Mouse (Mus musculus): ENCODE measurements at regions not wholly inside any gene's neighbourhood (a gene's known extent, or its start where the extent isn't known, plus 50 kb on each side); places are given as distances from the start of the nearest gene placed in this dataset.

DNA sequence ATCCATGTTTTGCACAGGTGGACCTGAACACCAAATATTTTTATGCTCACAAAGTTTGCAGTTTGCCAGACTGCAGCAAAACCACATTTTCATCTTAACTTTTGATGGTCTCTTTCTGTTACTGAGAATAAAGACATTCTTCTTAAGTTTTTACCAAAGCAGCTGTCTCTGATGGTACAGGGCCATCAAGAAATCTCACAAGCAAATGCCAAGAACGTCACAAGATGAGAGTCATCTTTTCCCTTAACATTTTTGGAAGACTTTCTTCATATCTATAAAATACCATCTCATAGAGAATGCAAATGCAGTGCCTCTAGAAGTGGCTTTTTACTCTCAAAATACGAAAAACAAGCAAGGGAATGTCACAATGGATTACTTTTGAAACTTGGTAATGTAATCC, 444.8 kb upstream of the Celf2 start:
- Histone ChIP-seq H3K4me1 (ENCODE audit: insufficient read depth, low read depth, low read length) (no peaks in the 10 kb centered on the region), H3K9ac (replicated peaks; ENCODE audit: low read depth) (no peak overlapping the region), H3K4me2 (replicated peaks; ENCODE audit: low read depth, low read length) (no peak overlapping the region), H3K4me3 (ENCODE audit: low read depth, low read length) (no peak overlapping the region), H3K27ac (ENCODE audit: low read length) (no peak overlapping the region), H3K27me3 (replicated peaks; ENCODE audit: insufficient read depth, low read length) (no peaks in the 10 kb centered on the region), H3K36me3 (ENCODE audit: insufficient read depth, low read length) (no peaks in the 10 kb centered on the region), H3K9me3 (ENCODE audit: low read length) (no peaks in the 10 kb centered on the region)
- ATAC-seq (no peak), DNase-seq (ENCODE audit: low spot score) (no peak)
- TF ChIP-seq EP300 (IDR thresholded peaks at IDR 0.05): no peak
- 53% methylated on average over 2 of the region's 2 CpGs for WGBS

DNA sequence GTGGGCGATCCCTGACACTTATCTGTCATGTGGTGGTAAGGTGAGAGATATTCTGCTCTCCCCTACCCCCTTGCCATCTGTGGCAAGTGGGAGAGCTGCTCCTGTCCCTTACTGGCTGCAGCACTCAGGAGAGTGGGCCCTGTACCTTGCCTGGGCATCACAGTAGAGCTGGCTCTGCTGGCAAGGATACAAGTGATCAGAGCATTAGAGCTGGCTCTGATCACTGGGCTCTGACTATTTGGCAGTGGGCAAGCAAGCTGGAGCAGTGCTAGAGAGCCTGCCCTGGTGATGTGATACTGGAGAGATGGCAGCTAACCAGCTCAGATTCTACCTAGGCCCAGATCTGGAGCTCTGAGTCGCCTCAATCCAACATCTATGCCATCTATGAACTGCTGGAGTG, 443.5 kb upstream of the Celf2 start:
- no peaks in the 10 kb centered on the region for H3K27me3 ChIP-seq (replicated peaks; ENCODE audit: insufficient read depth, low read length)
- H3K9me3 ChIP-seq (ENCODE audit: low read length): no peaks in the 10 kb centered on the region
- WGBS: 83% methylated on average over 2 of the region's 2 CpGs

DNA sequence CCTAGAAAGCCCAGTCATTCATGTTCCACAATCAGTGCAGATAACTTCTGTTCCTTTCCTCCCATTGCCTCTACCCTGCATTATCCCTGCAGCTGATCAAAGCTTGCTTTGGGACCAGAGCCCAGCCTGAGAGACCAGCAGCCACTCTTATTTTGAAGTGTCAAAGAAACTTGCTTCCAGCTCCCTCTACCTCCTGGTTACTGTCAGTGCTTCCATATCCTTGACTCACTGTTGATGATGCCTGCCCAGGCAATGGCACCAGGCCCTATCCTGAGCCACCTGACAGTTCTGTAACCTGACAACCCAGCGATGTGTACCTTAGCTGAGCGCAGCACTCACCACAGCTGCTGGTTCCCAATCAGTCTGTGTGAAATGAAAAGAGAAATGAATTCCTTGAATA, 435.6 kb upstream of the Celf2 start:
- ATAC-seq (no peak), DNase-seq (ENCODE audit: low spot score) (no peak)
- Histone ChIP-seq H3K4me1 (ENCODE audit: insufficient read depth, low read depth, low read length) (no peaks in the 10 kb centered on the region), H3K4me2 (replicated peaks; ENCODE audit: low read depth, low read length) (no peak overlapping the region), H3K27ac (ENCODE audit: low read length) (no peak overlapping the region), H3K27me3 (replicated peaks; ENCODE audit: insufficient read depth, low read length) (no peaks in the 10 kb centered on the region), H3K36me3 (ENCODE audit: insufficient read depth, low read length) (no peaks in the 10 kb centered on the region), H3K9me3 (ENCODE audit: low read length) (no peaks in the 10 kb centered on the region), H3K9ac (replicated peaks; ENCODE audit: low read depth) (no peak overlapping the region), H3K4me3 (ENCODE audit: low read depth, low read length) (no peak overlapping the region)
- 59% methylated on average over 2 of the region's 2 CpGs for WGBS
- peak; percentile 16; the same call in 1 of the 2 replicates for TF ChIP-seq CTCF (IDR thresholded peaks at IDR 0.05)
- TF ChIP-seq EP300 (IDR thresholded peaks at IDR 0.05): no peak

More for the DNA sequence above, 443.5 kb upstream of the Celf2 start:
- no peak for TF ChIP-seq EP300 (IDR thresholded peaks at IDR 0.05)
- TF ChIP-seq CTCF (IDR thresholded peaks at IDR 0.05): no peak
- ATAC-seq (no peak), DNase-seq (ENCODE audit: low spot score) (no peak)
- H3K4me1 ChIP-seq (ENCODE audit: insufficient read depth, low read depth, low read length): no peaks in the 10 kb centered on the region
- no peak overlapping the region for H3K4me3 ChIP-seq (ENCODE audit: low read depth, low read length)
- H3K9ac ChIP-seq (replicated peaks; ENCODE audit: low read depth): no peak overlapping the region
- no peak overlapping the region for H3K27ac ChIP-seq (ENCODE audit: low read length)
- H3K4me2 ChIP-seq (replicated peaks; ENCODE audit: low read depth, low read length): no peak overlapping the region
- H3K36me3 ChIP-seq (ENCODE audit: insufficient read depth, low read length): no peaks in the 10 kb centered on the region

DNA sequence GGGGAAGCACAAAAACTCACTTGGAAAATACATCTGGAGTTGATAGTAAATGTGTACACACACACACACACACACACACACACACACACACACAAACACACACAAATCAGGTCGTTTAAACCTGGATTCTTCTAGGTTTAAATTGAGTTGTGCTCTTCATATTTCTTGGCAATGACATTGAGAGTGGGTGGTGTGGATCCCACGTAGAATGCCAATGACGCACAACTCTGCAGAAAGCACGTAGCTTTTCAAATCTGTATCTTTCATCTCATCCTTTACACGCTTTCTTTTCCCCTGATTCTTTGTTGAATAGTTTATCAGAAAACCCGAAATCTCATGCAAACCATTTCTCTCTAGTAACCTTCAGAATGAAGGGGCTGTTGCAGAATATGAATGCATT, 424.3 kb upstream of the Celf2 start:
- 63% methylated on average over 6 of the region's 6 CpGs for WGBS
- ATAC-seq: no peak

DNA sequence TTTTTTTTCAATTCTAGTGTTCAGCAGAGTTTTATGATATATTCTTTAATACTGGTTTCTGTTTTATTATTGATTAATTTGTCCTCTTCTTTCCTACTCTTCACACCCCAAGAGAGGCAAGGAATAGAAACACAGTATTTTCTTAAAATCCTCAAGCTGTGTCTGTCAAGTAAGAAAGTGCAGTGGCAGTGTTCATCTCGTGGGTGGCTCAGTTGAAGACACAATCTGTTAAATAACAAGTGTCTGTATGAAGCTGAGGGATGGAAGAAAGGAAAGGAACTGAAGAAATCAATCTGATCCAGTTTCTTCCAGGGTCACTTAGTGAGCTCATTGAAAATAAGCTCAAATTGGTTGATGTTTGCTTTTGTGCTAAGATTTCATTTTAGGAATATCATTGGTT, 396.9 kb upstream of the Celf2 start:
- no peak for ATAC-seq
- H3K27me3 ChIP-seq (replicated peaks; ENCODE audit: insufficient read depth, low read length): no peaks in the 10 kb centered on the region
- H3K4me2 ChIP-seq (replicated peaks; ENCODE audit: low read depth, low read length): no peak overlapping the region
- H3K9me3 ChIP-seq (ENCODE audit: low read length): no peaks in the 10 kb centered on the region
- H3K4me3 ChIP-seq (ENCODE audit: low read depth, low read length): no peak overlapping the region
- no peak overlapping the region for H3K9ac ChIP-seq (replicated peaks; ENCODE audit: low read depth)
- TF ChIP-seq EP300 (IDR thresholded peaks at IDR 0.05): no peak
- no peak for TF ChIP-seq CTCF (IDR thresholded peaks at IDR 0.05)
- no peaks in the 10 kb centered on the region for H3K4me1 ChIP-seq (ENCODE audit: insufficient read depth, low read depth, low read length)
- no peak overlapping the region for H3K27ac ChIP-seq (ENCODE audit: low read length)
- no peaks in the 10 kb centered on the region for H3K36me3 ChIP-seq (ENCODE audit: insufficient read depth, low read length)
- no peak for DNase-seq (ENCODE audit: low spot score)
- 17% methylated on average over 1 of the region's 1 CpGs for WGBS

More for the DNA sequence above, 424.3 kb upstream of the Celf2 start:
- no peak overlapping the region for H3K9ac ChIP-seq (replicated peaks; ENCODE audit: low read depth)
- no peaks in the 10 kb centered on the region for H3K4me1 ChIP-seq (ENCODE audit: insufficient read depth, low read depth, low read length)
- no peaks in the 10 kb centered on the region for H3K27me3 ChIP-seq (replicated peaks; ENCODE audit: insufficient read depth, low read length)
- TF ChIP-seq CTCF (IDR thresholded peaks at IDR 0.05) (no peak), EP300 (IDR thresholded peaks at IDR 0.05) (no peak)
- H3K4me3 ChIP-seq (ENCODE audit: low read depth, low read length): no peak overlapping the region
- H3K27ac ChIP-seq (ENCODE audit: low read length): no peak overlapping the region
- no peaks in the 10 kb centered on the region for H3K9me3 ChIP-seq (ENCODE audit: low read length)
- H3K4me2 ChIP-seq (replicated peaks; ENCODE audit: low read depth, low read length): no peak overlapping the region
- no peaks in the 10 kb centered on the region for H3K36me3 ChIP-seq (ENCODE audit: insufficient read depth, low read length)
- DNase-seq (ENCODE audit: low spot score): no peak

DNA sequence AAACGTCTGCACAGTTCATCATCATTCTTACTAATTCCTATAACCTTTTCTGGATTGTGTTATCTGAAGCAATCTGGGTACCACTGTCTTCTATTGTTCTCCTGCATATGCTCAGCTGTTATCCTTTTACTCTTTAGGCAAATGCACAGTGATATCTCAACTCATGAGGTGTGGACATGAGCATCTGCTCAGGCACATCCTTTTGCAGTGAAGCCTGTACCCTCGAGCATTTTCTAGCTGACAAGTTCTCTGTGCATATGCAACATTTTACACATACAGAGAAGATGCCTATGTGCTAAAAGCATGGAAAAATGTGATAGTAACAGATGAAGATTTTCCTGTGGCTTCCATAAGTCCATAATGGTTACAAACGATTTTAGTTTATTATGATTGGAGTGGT, 384.4 kb upstream of the Celf2 start:
- DNase-seq (ENCODE audit: low spot score): no peak
- no peak overlapping the region for H3K9ac ChIP-seq (replicated peaks; ENCODE audit: low read depth)

More for the DNA sequence above, 384.4 kb upstream of the Celf2 start:
- Histone ChIP-seq H3K9me3 (ENCODE audit: low read length) (no peaks in the 10 kb centered on the region), H3K36me3 (ENCODE audit: insufficient read depth, low read length) (no peaks in the 10 kb centered on the region), H3K4me3 (ENCODE audit: low read depth, low read length) (no peak overlapping the region), H3K27ac (ENCODE audit: low read length) (no peak overlapping the region), H3K4me2 (replicated peaks; ENCODE audit: low read depth, low read length) (no peak overlapping the region), H3K27me3 (replicated peaks; ENCODE audit: insufficient read depth, low read length) (no peaks in the 10 kb centered on the region), H3K4me1 (ENCODE audit: insufficient read depth, low read depth, low read length) (no peaks in the 10 kb centered on the region)
- no peak for ATAC-seq
- TF ChIP-seq EP300 (IDR thresholded peaks at IDR 0.05) (no peak), CTCF (IDR thresholded peaks at IDR 0.05) (no peak)
- 60% methylated on average over 3 of the region's 3 CpGs for whole genome bisulfite sequencing
